22 mouse cellular contexts compared by ENCODE assay signal in genomic region chr7:68215522-68216070, GRCm38 (mm10). TPM values are rescaled to one million over a fixed set of nuclear protein-coding genes. Genes with fewer than 3 reads are reported as not detected.
DNase-seq lines count a peak whose midpoint lies in the region; ATAC-seq and TF ChIP-seq lines count a peak whose summit lies in the region.
"Had no signal": no experiment of that assay in that cellular context is flagged by ENCODE, and none has a peak within 500 bp of the region (broad histone marks: within the 10 kb centered on the region; RNA-seq: fewer than 3 reads in every experiment).

No protein-coding gene starts in this region.

- TF ChIP-seq POLR2A in lung, adult 2 months (IDR thresholded peaks at IDR 0.05; ENCODE audit: borderline replicate concordance, extremely low read depth, low read depth, low read length): no peak

- H3K4me2 ChIP-seq in lung, embryonic 16.5 days (ENCODE audit: low read depth, low read length): no peak overlapping the region
- H3K4me2 ChIP-seq in kidney, embryonic 14.5 days (replicated peaks; ENCODE audit: low read depth, low read length): no peak overlapping the region
- no peak overlapping the region for H3K4me2 ChIP-seq in intestine, embryonic 16.5 days (ENCODE audit: low read depth, low read length)
- H3K4me2 ChIP-seq: hindbrain, embryonic 13.5 days; limb, embryonic 12.5 days; liver, embryonic 15.5 days had no signal

- peak; percentile 43 for ATAC-seq in lung, embryonic 16.5 days (ENCODE audit: low read depth)
- ATAC-seq in kidney, embryonic 14.5 days (ENCODE audit: low FRiP score, low TSS enrichment): no peak
- ATAC-seq in intestine, embryonic 16.5 days: no peak
- ATAC-seq: CD4-positive, CD25-positive, alpha-beta regulatory T cell, adult 4 months; forebrain, postnatal 0 days had no signal

- no peaks in the 10 kb centered on the region for H3K27me3 ChIP-seq in lung, embryonic 16.5 days (ENCODE audit: control insufficient read depth, insufficient read depth, low read depth, low read length)
- H3K27me3 ChIP-seq in kidney, embryonic 14.5 days (ENCODE audit: control insufficient read depth, insufficient read depth, low read length): no peaks in the 10 kb centered on the region
- H3K27me3 ChIP-seq in intestine, embryonic 16.5 days (replicated peaks; ENCODE audit: control insufficient read depth, insufficient read depth, low read length): no peaks in the 10 kb centered on the region
- H3K27me3 ChIP-seq: hindbrain, embryonic 13.5 days; limb, embryonic 12.5 days; liver, embryonic 15.5 days had no signal

- no peak overlapping the region for H3K27ac ChIP-seq in lung, embryonic 16.5 days (ENCODE audit: low read length)
- H3K27ac ChIP-seq in kidney, embryonic 14.5 days (ENCODE audit: low read depth, low read length): no peak overlapping the region
- no peak overlapping the region for H3K27ac ChIP-seq in intestine, embryonic 16.5 days (ENCODE audit: low read length)
- H3K27ac ChIP-seq: hindbrain, embryonic 13.5 days; left cerebral cortex, adult 2 months; limb, embryonic 12.5 days; liver, embryonic 15.5 days had no signal

- peaks cover 34% of the 10 kb centered on the region for H3K36me3 ChIP-seq in lung, embryonic 16.5 days (ENCODE audit: control insufficient read depth, insufficient read depth, low read length)
- H3K36me3 ChIP-seq in kidney, embryonic 14.5 days (ENCODE audit: control insufficient read depth, insufficient read depth, low read length): peaks cover 73% of the 10 kb centered on the region
- peaks cover 11% of the 10 kb centered on the region; the same call in 1 of the 2 replicates for H3K36me3 ChIP-seq in intestine, embryonic 16.5 days (ENCODE audit: control insufficient read depth, insufficient read depth, low read length)

- H3K9ac ChIP-seq in lung, embryonic 16.5 days (ENCODE audit: low read length): no peak overlapping the region
- no peak overlapping the region for H3K9ac ChIP-seq in kidney, embryonic 14.5 days (ENCODE audit: low read depth, low read length)
- H3K9ac ChIP-seq in intestine, embryonic 16.5 days (ENCODE audit: low read depth, low read length): no peak overlapping the region
- H3K9ac ChIP-seq: forebrain, postnatal 0 days; hindbrain, embryonic 13.5 days; limb, embryonic 12.5 days; liver, embryonic 15.5 days had no signal

- no peaks in the 10 kb centered on the region for H3K4me1 ChIP-seq in lung, adult 2 months (ENCODE audit: control insufficient read depth, insufficient read depth, low read length)
- no peaks in the 10 kb centered on the region for H3K4me1 ChIP-seq in lung, embryonic 16.5 days (replicated peaks; ENCODE audit: control insufficient read depth, insufficient read depth, low read length)
- H3K4me1 ChIP-seq in kidney, embryonic 14.5 days (ENCODE audit: control insufficient read depth, insufficient read depth, low read length): no peaks in the 10 kb centered on the region
- no peaks in the 10 kb centered on the region for H3K4me1 ChIP-seq in intestine, embryonic 16.5 days (ENCODE audit: control insufficient read depth, insufficient read depth, low read length)
- H3K4me1 ChIP-seq: hindbrain, embryonic 13.5 days; liver, embryonic 15.5 days had no signal

- WGBS in lung, adult 2 months: 76% methylated on average over 18 of the region's 18 CpGs
- WGBS in lung, embryonic 16.5 days: 73% methylated on average over 18 of the region's 18 CpGs
- 75% methylated on average over 18 of the region's 18 CpGs for WGBS in kidney, embryonic 14.5 days
- WGBS in intestine, embryonic 16.5 days: 86% methylated on average over 18 of the region's 18 CpGs

- no peak for TF ChIP-seq CTCF in lung, adult 2 months (IDR thresholded peaks at IDR 0.05; ENCODE audit: insufficient read depth, low read length)

- no peaks in the 10 kb centered on the region for H3K9me3 ChIP-seq in lung, embryonic 16.5 days (ENCODE audit: control insufficient read depth, low read length)
- H3K9me3 ChIP-seq in kidney, embryonic 14.5 days (ENCODE audit: control insufficient read depth, low read length): no peaks in the 10 kb centered on the region
- H3K9me3 ChIP-seq in intestine, embryonic 16.5 days (ENCODE audit: control insufficient read depth, low read length): no peaks in the 10 kb centered on the region
- H3K9me3 ChIP-seq: hindbrain, embryonic 13.5 days; limb, embryonic 12.5 days; liver, embryonic 15.5 days had no signal

- H3K4me3 ChIP-seq in lung, adult 2 months (replicated peaks; ENCODE audit: extremely low read depth, low read depth, low read length): no peak overlapping the region
- H3K4me3 ChIP-seq in lung, embryonic 16.5 days (ENCODE audit: low read length): no peak overlapping the region
- no peak overlapping the region for H3K4me3 ChIP-seq in kidney, embryonic 14.5 days (ENCODE audit: low read length)
- no peak overlapping the region for H3K4me3 ChIP-seq in intestine, embryonic 16.5 days (ENCODE audit: low read length)
- H3K4me3 ChIP-seq: hindbrain, embryonic 13.5 days; left cerebral cortex, adult 2 months; limb, embryonic 12.5 days; liver, embryonic 15.5 days; myocyte had no signal

- peak; percentile 33 to 52 for DNase-seq in lung, adult 18-20 months
- DNase-seq in lung, adult 2 months: no peak
- peak; percentile 42 for DNase-seq in heart, adult 8-10 months (ENCODE audit: low spot score)
- DNase-seq in skeletal muscle tissue, adult 2 months (ENCODE audit: low read depth, low spot score): peak; percentile 96
- DNase-seq: adrenal gland, postnatal 10 days; cerebellum, adult 9-10 months; forebrain, postnatal 0 days; kidney, adult 9 months; thymus, postnatal 36 days had no signal

RNA-seq across cellular contexts. Expression of gene Pgpep1l, which starts 48.4 kb away (rescaled TPM):
- 0.37 and 1.5 TPM in 2 replicates for polyA plus RNA-seq in lung, adult 2 months (2012; rRNA removed)
- under 1 TPM in 1 of 4 experiments, not detected in 3; 0.41 TPM for total RNA-seq in heart, adult 8-10 months (2022)
- not detected in 2 replicates for polyA plus RNA-seq in lung, embryonic 16.5 days (2015; fragmentation: Nextera tagmentation; extraction: Ambion mirVana)
- polyA plus RNA-seq in kidney, embryonic 14.5 days (2014; fragmentation: Nextera tagmentation; extraction: Ambion mirVana): not detected in 2 replicates
- polyA plus RNA-seq in intestine, embryonic 16.5 days (2015; fragmentation: Nextera tagmentation; extraction: Ambion mirVana): not detected in 2 replicates
- total RNA-seq: MEL; neutrophil, adult 5-6 weeks had no signal
- polyA plus RNA-seq: forebrain, postnatal 0 days; gonadal fat pad, adult 2 months; hindbrain, embryonic 13.5 days; large intestine, adult 2 months; limb, embryonic 12.5 days; liver, embryonic 15.5 days had no signal

RNA-seq across cellular contexts. Expression of gene Fam169b, which starts 58.0 kb away (rescaled TPM):
- polyA plus RNA-seq in lung, adult 2 months (2012; rRNA removed): 2.0 and 3.7 TPM in 2 replicates
- under 1 TPM in 3 of 4 experiments, not detected in 1; 0.09 to 0.22 (median 0.14) TPM for total RNA-seq in heart, adult 8-10 months (2022)
- 1.8 and 4.6 TPM in 2 replicates for polyA plus RNA-seq in lung, embryonic 16.5 days (2015; fragmentation: Nextera tagmentation; extraction: Ambion mirVana)
- polyA plus RNA-seq in kidney, embryonic 14.5 days (2014; fragmentation: Nextera tagmentation; extraction: Ambion mirVana): 1.0 and 1.2 TPM in 2 replicates
- polyA plus RNA-seq in intestine, embryonic 16.5 days (2015; fragmentation: Nextera tagmentation; extraction: Ambion mirVana): 0.33 and 0.42 TPM in 2 replicates
- total RNA-seq: MEL had no signal
